Mouse (Mus musculus) B cell, adult (primary cell): ENCODE data around the gene Hspbp1. TPM values are rescaled to one million over a fixed set of nuclear protein-coding genes. Genes with fewer than 3 reads are reported as not detected.

ENCODE experiments used
- total RNA-seq: library from RNA; stranded (reverse); gene quantifications from 4 replicates; pipeline ENCODE4 v1.2.4, GENCODE M21; 2023; ENCODE audit not compliant: inconsistent age

The Hspbp1 gene
- 74.3 to 78.0 TPM (median 75.7 TPM) in 4 replicates for total RNA-seq

GRCm38 (mm10) chr7:4684632-4685417, at the start of gene Hspbp1:
Gene Hspbp1 (minus strand): TSS chr7:4685068.

GRCm38 (mm10) chr7:4725169-4725568, 40.3 kb upstream of the Hspbp1 start, which contains the start of gene Tmem150b:
Gene Tmem150b (minus strand): TSS chr7:4725249.

GRCm38 (mm10) chr7:4690387-4690786, 5.5 kb upstream of the Hspbp1 start, which contains the start of gene Brsk1:
Gene Brsk1 (plus strand): TSS chr7:4690604.

GRCm38 (mm10) chr7:4658912-4659551, 25.8 kb downstream of the Hspbp1 start, which contains the start of gene Ppp6r1:
Gene Ppp6r1 (minus strand): TSS chr7:4659019.

GRCm38 (mm10) chr7:4631031-4631430, 53.8 kb downstream of the Hspbp1 start, which contains the start of gene Tmem86b:
Gene Tmem86b (minus strand): TSS chr7:4631422.

Other genes starting within 250 kb of the Hspbp1 start
- 8.4 to 10.3 TPM (median 9.5 TPM) in 4 replicates for gene Rdh13, start 239.4 kb downstream of the Hspbp1 start, total RNA-seq
- 13.9 to 50.5 TPM (median 45.9 TPM) in 4 replicates for gene Eps8l1, start 224.4 kb downstream of the Hspbp1 start, total RNA-seq
- 230 to 259 TPM (median 247 TPM) in 4 replicates for gene Ppp1r12c, start 183.4 kb downstream of the Hspbp1 start, total RNA-seq
- gene Tnnt1, start 168.7 kb downstream of the Hspbp1 start, total RNA-seq, result 0.61 to 2.7 TPM in 2 of 4 replicates, not detected in the others
- 1.2 to 1.9 TPM in 2 of 4 replicates, not detected in the others for gene Tnni3, start 160.8 kb downstream of the Hspbp1 start, total RNA-seq
- gene Dnaaf3, start 152.6 kb downstream of the Hspbp1 start, total RNA-seq, result 0.22 to 0.69 TPM (median 0.39 TPM) in 3 of 4 replicates, not detected in the other
- not detected in 4 replicates for gene Syt5, start 137.5 kb downstream of the Hspbp1 start, total RNA-seq
- gene Ptprh, start 81.0 kb downstream of the Hspbp1 start, total RNA-seq, result 1.4 TPM in 1 of 4 replicates, not detected in the others
- gene Tmem86b, start 53.6 kb downstream of the Hspbp1 start, total RNA-seq, result 46.4 to 54.9 TPM (median 50.2 TPM) in 4 replicates
- gene Ppp6r1, start 26.0 kb downstream of the Hspbp1 start, total RNA-seq, result 242 to 260 TPM (median 251 TPM) in 4 replicates
- gene Brsk1, start 5.5 kb upstream of the Hspbp1 start, total RNA-seq, result not detected in 4 replicates
- gene Tmem150b, start 40.2 kb upstream of the Hspbp1 start, total RNA-seq, result 2.0 to 4.0 TPM (median 3.1 TPM) in 4 replicates
- 88.8 to 99.7 TPM (median 92.1 TPM) in 4 replicates for gene Kmt5c, start 55.0 kb upstream of the Hspbp1 start, total RNA-seq
- gene Cox6b2, start 68.0 kb upstream of the Hspbp1 start, total RNA-seq, result 2.3 to 5.0 TPM (median 4.1 TPM) in 4 replicates
- not detected in 4 replicates for gene Fam71e2, start 86.2 kb upstream of the Hspbp1 start, total RNA-seq
- gene Il11, start 97.8 kb upstream of the Hspbp1 start, total RNA-seq, result not detected in 4 replicates
- not detected in 4 replicates for gene Tmem190, start 97.9 kb upstream of the Hspbp1 start, total RNA-seq
- 2.0 to 2.9 TPM (median 2.4 TPM) in 4 replicates for gene Tmem238, start 104.6 kb upstream of the Hspbp1 start, total RNA-seq
- gene Rpl28, start 107.8 kb upstream of the Hspbp1 start, total RNA-seq, result 1,659 to 1,852 TPM (median 1,727 TPM) in 4 replicates
- gene Ube2s, start 127.5 kb upstream of the Hspbp1 start, total RNA-seq, result 137 to 170 TPM (median 148 TPM) in 4 replicates
- 0.39 to 1.9 TPM (median 0.72 TPM) in 4 replicates for gene Shisa7, start 159.6 kb upstream of the Hspbp1 start, total RNA-seq
- gene Isoc2b, start 185.2 kb upstream of the Hspbp1 start, total RNA-seq, result 6.1 to 12.0 TPM (median 7.0 TPM) in 4 replicates
- gene Isoc2a, start 192.1 kb upstream of the Hspbp1 start, total RNA-seq, result 10.5 to 13.7 TPM (median 12.2 TPM) in 4 replicates
- not detected in 4 replicates for gene Gm36210, start 221.4 kb upstream of the Hspbp1 start, total RNA-seq
- gene Zfp628, start 230.1 kb upstream of the Hspbp1 start, total RNA-seq, result 36.5 to 39.0 TPM (median 38.7 TPM) in 4 replicates
- gene Nat14, start 237.0 kb upstream of the Hspbp1 start, total RNA-seq, result 8.3 to 9.7 TPM (median 9.1 TPM) in 4 replicates
- gene Ssc5d, start 240.7 kb upstream of the Hspbp1 start, total RNA-seq, result 0.19 to 0.39 TPM (median 0.34 TPM) in 4 replicates